Mouse (Mus musculus): ENCODE data around the gene Cdh3.

DNA sequence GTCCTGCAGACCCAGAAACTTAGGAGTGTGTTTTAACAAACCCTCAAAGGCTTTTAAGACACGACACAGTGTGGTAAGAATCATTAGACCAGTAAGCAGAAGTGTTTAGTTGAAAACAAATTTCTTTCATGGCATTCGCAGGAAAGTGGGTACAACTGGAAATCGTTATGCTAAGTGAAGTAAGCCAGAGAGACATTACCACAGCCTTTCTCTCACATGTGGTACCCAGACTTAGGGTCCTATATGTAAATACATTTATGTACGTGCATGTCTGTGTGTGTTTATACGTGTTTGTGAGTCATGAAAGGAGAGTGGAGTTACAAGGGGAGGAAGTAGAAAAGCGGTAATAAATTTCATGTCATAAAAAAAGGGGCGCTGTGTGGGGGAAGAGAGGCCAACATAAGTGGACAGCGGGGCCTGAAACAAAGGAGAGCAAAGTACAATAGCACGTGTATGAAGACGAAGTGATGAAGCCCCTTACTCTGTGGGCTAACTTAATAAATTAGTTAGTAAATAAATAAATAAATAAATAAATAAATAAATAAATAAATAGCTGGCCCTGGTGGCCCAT is 37.8 kb downstream of the Cdh3 start:
- TF ChIP-seq GATA1 (IDR thresholded peaks at IDR 0.05; ENCODE audit: low read length) = no peak
- no peak for TF ChIP-seq TAL1 (IDR thresholded peaks at IDR 0.05; ENCODE audit: low read length)
